Mouse (Mus musculus) forebrain, embryonic 10.5 days (tissue): Measurements from ENCODE around the gene Kcnd3. TPM values are rescaled to one million over a fixed set of nuclear protein-coding genes. Genes with fewer than 3 reads are reported as not detected.

Source experiments
- DNase-seq: peaks from one replicate; pipeline ENCODE4 v3.0.0-alpha.2; 2017; ENCODE audit warnings: low spot score; ENCODE audit errors: extremely low spot score
- H3K27ac ChIP-seq: fragments of 300-500 bp; sonication (generic); 2 replicates; pipeline ENCODE4 v1.5.1; 2016; ENCODE audit warnings: mild to moderate bottlenecking
- H3K27me3 ChIP-seq: fragments of 300-500 bp; sonication (generic); 2 replicates; pipeline ENCODE4 v1.6.1; 2016; ENCODE audit warnings: mild to moderate bottlenecking; ENCODE audit not compliant: poor library complexity, severe bottlenecking
- H3K36me3 ChIP-seq: fragments of 300-500 bp; sonication (generic); replicated peaks from 2 replicates; pipeline ENCODE4 v1.6.1; 2016; ENCODE audit warnings: mild to moderate bottlenecking, moderate library complexity
- H3K4me1 ChIP-seq: fragments of 300-500 bp; sonication (generic); 2 replicates; pipeline ENCODE4 v1.6.1; 2016
- H3K4me3 ChIP-seq: fragments of 300-500 bp; sonication (generic); 2 replicates; pipeline ENCODE4 v1.5.1; 2016; ENCODE audit warnings: mild to moderate bottlenecking, moderate library complexity
- H3K9me3 ChIP-seq: fragments of 300-500 bp; sonication (generic); 2 replicates; pipeline ENCODE4 v1.6.1; 2016; ENCODE audit warnings: mild to moderate bottlenecking, moderate library complexity
- WGBS: fragments of 180-500 bp; shearing (Covaris S2); methylation state at CpG from one replicate; pipeline ENCODE4 v1.1.7; 2016; 5-methylcytosine and 5-hydroxymethylcytosine counted together
- polyA plus RNA-seq: library from polyadenylated mRNA; unstranded; fragments of >200 nt; fragmentation: Nextera tagmentation; extraction: Ambion mirVana; gene quantifications from 2 replicates; pipeline ENCODE4 v1.2.1, GENCODE M21; 2016

Gene Kcnd3
- polyA plus RNA-seq, 1 experiment from 2014 or later, result 0.31 TPM

- peaks cover 22% of the 10 kb centered on the region for H3K4me1 ChIP-seq
- H3K36me3 ChIP-seq, result no peaks in the 10 kb centered on the region
- H3K27me3 ChIP-seq, result no peaks in the 10 kb centered on the region
- no peak for DNase-seq
- 91% methylated on average over 4 of the region's 4 CpGs for WGBS
- no peak overlapping the region for H3K4me3 ChIP-seq
- H3K27ac ChIP-seq, result no peak overlapping the region
- no peaks in the 10 kb centered on the region for H3K9me3 ChIP-seq
These were observed 90.6 kb downstream of the Kcnd3 start for GRCm38 (mm10) chr3:105542741-105543140.

- no peak for DNase-seq
- peaks cover 12% of the 10 kb centered on the region for H3K4me1 ChIP-seq
- no peak overlapping the region for H3K27ac ChIP-seq
- no peaks in the 10 kb centered on the region for H3K36me3 ChIP-seq
- no peak overlapping the region for H3K4me3 ChIP-seq
- H3K9me3 ChIP-seq, result no peaks in the 10 kb centered on the region
- no peaks in the 10 kb centered on the region for H3K27me3 ChIP-seq
- WGBS, result 90% methylated on average over 1 of the region's 1 CpGs
These were observed 92.0 kb downstream of the Kcnd3 start for GRCm38 (mm10) chr3:105544106-105544505.

GRCm38 (mm10) chr3:105546611-105547071 is 94.5 kb downstream of the Kcnd3 start:
- 53% methylated on average over 13 of the region's 13 CpGs for WGBS
- Histone ChIP-seq H3K4me3 (no peak overlapping the region), H3K36me3 (no peaks in the 10 kb centered on the region), H3K27ac (0 out of 2 replicates have a peak overlapping the region, but pooled peaks have one; percentile 25), H3K27me3 (no peaks in the 10 kb centered on the region), H3K4me1 (peaks cover 6% of the 10 kb centered on the region), H3K9me3 (no peaks in the 10 kb centered on the region)
- peak; percentile 12 for DNase-seq

- Histone ChIP-seq H3K27ac (no peak overlapping the region), H3K4me3 (no peak overlapping the region), H3K4me1 (peaks cover 6% of the 10 kb centered on the region), H3K36me3 (no peaks in the 10 kb centered on the region), H3K9me3 (no peaks in the 10 kb centered on the region), H3K27me3 (no peaks in the 10 kb centered on the region)
- WGBS, result 83% methylated on average over 11 of the region's 11 CpGs
- no peak for DNase-seq
These were observed 96.1 kb downstream of the Kcnd3 start for GRCm38 (mm10) chr3:105548074-105548771.

- no peak for DNase-seq
- H3K27ac ChIP-seq, result peak overlapping the region; percentile 67
- WGBS, result 29% methylated on average over 2 of the region's 2 CpGs
- H3K4me3 ChIP-seq, result no peak overlapping the region
- no peaks in the 10 kb centered on the region for H3K9me3 ChIP-seq
- no peaks in the 10 kb centered on the region for H3K27me3 ChIP-seq
- no peaks in the 10 kb centered on the region for H3K36me3 ChIP-seq
- H3K4me1 ChIP-seq, result peaks cover 27% of the 10 kb centered on the region
These were observed 107.3 kb downstream of the Kcnd3 start for GRCm38 (mm10) chr3:105559456-105559855.

- Histone ChIP-seq H3K4me1 (peaks cover 40% of the 10 kb centered on the region), H3K4me3 (no peak overlapping the region), H3K9me3 (no peaks in the 10 kb centered on the region), H3K27ac (no peak overlapping the region), H3K27me3 (no peaks in the 10 kb centered on the region; the same call in 1 of the 2 replicates), H3K36me3 (no peaks in the 10 kb centered on the region)
- 87% methylated on average over 8 of the region's 8 CpGs for WGBS
- DNase-seq, result no peak
These were observed 114.8 kb downstream of the Kcnd3 start for GRCm38 (mm10) chr3:105566973-105567372.

- Histone ChIP-seq H3K4me1 (peaks cover 40% of the 10 kb centered on the region), H3K27me3 (no peaks in the 10 kb centered on the region; the same call in 1 of the 2 replicates), H3K4me3 (no peak overlapping the region), H3K9me3 (no peaks in the 10 kb centered on the region), H3K36me3 (no peaks in the 10 kb centered on the region), H3K27ac (no peak overlapping the region)
- DNase-seq, result no peak
- WGBS, result 91% methylated on average over 4 of the region's 4 CpGs
These were observed 115.3 kb downstream of the Kcnd3 start for GRCm38 (mm10) chr3:105567472-105567871.

GRCm38 (mm10) chr3:105568403-105568802 is 116.3 kb downstream of the Kcnd3 start:
- H3K4me3 ChIP-seq, result no peak overlapping the region
- no peaks in the 10 kb centered on the region for H3K36me3 ChIP-seq
- no peaks in the 10 kb centered on the region; the same call in 1 of the 2 replicates for H3K27me3 ChIP-seq
- no peak overlapping the region for H3K27ac ChIP-seq
- WGBS, result 75% methylated on average over 8 of the region's 8 CpGs
- H3K4me1 ChIP-seq, result peaks cover 40% of the 10 kb centered on the region
- no peak for DNase-seq
- H3K9me3 ChIP-seq, result no peaks in the 10 kb centered on the region

- H3K36me3 ChIP-seq, result no peaks in the 10 kb centered on the region
- peak overlapping the region; percentile 35; the same call in 1 of the 2 replicates for H3K27ac ChIP-seq
- WGBS, result 84% methylated on average over 9 of the region's 9 CpGs
- H3K9me3 ChIP-seq, result no peaks in the 10 kb centered on the region
- no peaks in the 10 kb centered on the region; the same call in 1 of the 2 replicates for H3K27me3 ChIP-seq
- no peak for DNase-seq
- H3K4me3 ChIP-seq, result no peak overlapping the region
- peaks cover 40% of the 10 kb centered on the region for H3K4me1 ChIP-seq
These were observed 116.7 kb downstream of the Kcnd3 start for GRCm38 (mm10) chr3:105568851-105569250.

GRCm38 (mm10) chr3:105569310-105569752 is 117.2 kb downstream of the Kcnd3 start:
- Histone ChIP-seq H3K36me3 (no peaks in the 10 kb centered on the region), H3K4me1 (peaks cover 40% of the 10 kb centered on the region), H3K4me3 (no peak overlapping the region), H3K27ac (no peak overlapping the region; the same call in 1 of the 2 replicates), H3K27me3 (no peaks in the 10 kb centered on the region; the same call in 1 of the 2 replicates), H3K9me3 (no peaks in the 10 kb centered on the region)
- no peak for DNase-seq
- WGBS, result 62% methylated on average over 6 of the region's 6 CpGs

GRCm38 (mm10) chr3:105569950-105570349 is 117.8 kb downstream of the Kcnd3 start:
- no peak for DNase-seq
- no peaks in the 10 kb centered on the region for H3K9me3 ChIP-seq
- H3K27me3 ChIP-seq, result no peaks in the 10 kb centered on the region; the same call in 1 of the 2 replicates
- H3K36me3 ChIP-seq, result no peaks in the 10 kb centered on the region
- peaks cover 35% of the 10 kb centered on the region for H3K4me1 ChIP-seq
- H3K27ac ChIP-seq, result no peak overlapping the region
- WGBS, result 83% methylated on average over 9 of the region's 9 CpGs
- H3K4me3 ChIP-seq, result no peak overlapping the region

GRCm38 (mm10) chr3:105570818-105571217 is 118.7 kb downstream of the Kcnd3 start:
- Histone ChIP-seq H3K4me1 (peaks cover 35% of the 10 kb centered on the region), H3K27ac (no peak overlapping the region), H3K27me3 (no peaks in the 10 kb centered on the region; the same call in 1 of the 2 replicates), H3K4me3 (no peak overlapping the region), H3K36me3 (no peaks in the 10 kb centered on the region), H3K9me3 (no peaks in the 10 kb centered on the region)
- DNase-seq, result no peak
- WGBS, result 49% methylated on average over 3 of the region's 3 CpGs

- Histone ChIP-seq H3K4me1 (peaks cover 33% of the 10 kb centered on the region), H3K27ac (no peak overlapping the region), H3K4me3 (no peak overlapping the region), H3K36me3 (no peaks in the 10 kb centered on the region), H3K9me3 (no peaks in the 10 kb centered on the region), H3K27me3 (no peaks in the 10 kb centered on the region; the same call in 1 of the 2 replicates)
- WGBS, result 73% methylated on average over 1 of the region's 1 CpGs
- no peak for DNase-seq
These were observed 119.8 kb downstream of the Kcnd3 start for GRCm38 (mm10) chr3:105571944-105572343.
